Mouse (Mus musculus) thymus, adult 18-20 months (tissue): ENCODE data around the gene Ednra.

Source experiments
- DNase-seq, 2 experiments: peaks; one replicate each; pipeline ENCODE4 v3.0.0; 2022; ENCODE audit warnings: mixed read lengths in 2 of 2

The Ednra gene

DNA sequence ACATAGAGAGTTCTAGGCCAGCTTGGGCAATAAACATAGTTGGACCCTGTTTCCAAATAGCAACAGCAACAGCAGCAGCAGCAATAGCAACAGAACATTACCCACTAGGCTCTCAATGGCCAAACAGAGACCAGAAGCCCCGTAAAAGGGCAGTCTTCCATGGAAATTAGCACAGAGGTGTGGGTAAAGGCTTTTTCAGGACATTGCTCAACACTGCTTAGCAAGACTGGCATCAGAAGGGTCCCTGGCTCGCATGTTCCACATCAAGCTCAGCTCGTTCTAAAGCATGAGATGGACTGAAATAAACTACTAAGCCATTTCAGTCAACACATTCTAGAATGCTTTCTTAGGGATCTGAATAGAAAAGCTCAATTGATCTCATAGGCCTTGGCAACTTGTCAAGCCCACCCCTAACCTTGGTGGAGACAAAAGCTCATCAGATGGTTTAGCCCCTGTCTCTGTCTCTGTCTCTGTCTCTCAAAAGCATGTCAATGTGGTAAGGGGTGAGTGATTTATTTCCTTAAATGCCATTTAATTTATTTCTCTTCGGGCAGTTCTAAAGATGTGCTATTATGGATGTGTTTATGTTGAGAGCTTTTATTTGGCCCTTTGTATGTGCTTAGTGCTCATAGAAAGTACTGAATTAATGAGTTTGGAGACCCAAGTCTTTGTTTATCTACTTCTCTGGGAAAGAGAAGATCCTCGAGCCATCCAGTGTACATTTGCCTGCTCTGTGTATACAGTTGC, 84.0 kb downstream of the Ednra start:
- DNase-seq: no peak

- DNase-seq: no peak
Measured at GRCm38 (mm10) chr8:77637593-77637992, 86.7 kb downstream of the Ednra start.

GRCm38 (mm10) chr8:77634035-77634434, 90.2 kb downstream of the Ednra start:
- DNase-seq: no peak

DNA sequence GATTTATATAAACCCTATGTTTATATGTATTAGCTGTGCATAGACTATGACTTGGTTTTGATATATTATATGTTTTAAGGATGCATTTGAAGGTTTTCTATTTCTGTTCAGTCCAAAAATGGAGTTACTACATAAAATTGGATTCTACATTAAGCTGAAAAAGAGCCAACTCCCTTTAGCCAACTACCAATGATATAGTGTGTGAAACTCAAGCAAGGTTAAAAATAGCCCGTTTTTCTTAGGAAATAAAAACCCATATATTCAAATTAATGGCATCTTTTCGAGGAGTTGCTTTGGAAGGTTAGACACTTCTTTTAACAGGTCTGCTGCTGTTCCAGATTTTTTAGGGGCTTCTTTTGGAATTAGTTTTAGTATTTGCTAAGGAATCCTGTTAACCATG, 91.1 kb downstream of the Ednra start:
- DNase-seq: no peak

GRCm38 (mm10) chr8:77630691-77631090, 93.6 kb downstream of the Ednra start:
- DNase-seq: no peak

GRCm38 (mm10) chr8:77629858-77630537, 94.3 kb downstream of the Ednra start:
- DNase-seq: peak; percentile 23 to 26

DNA sequence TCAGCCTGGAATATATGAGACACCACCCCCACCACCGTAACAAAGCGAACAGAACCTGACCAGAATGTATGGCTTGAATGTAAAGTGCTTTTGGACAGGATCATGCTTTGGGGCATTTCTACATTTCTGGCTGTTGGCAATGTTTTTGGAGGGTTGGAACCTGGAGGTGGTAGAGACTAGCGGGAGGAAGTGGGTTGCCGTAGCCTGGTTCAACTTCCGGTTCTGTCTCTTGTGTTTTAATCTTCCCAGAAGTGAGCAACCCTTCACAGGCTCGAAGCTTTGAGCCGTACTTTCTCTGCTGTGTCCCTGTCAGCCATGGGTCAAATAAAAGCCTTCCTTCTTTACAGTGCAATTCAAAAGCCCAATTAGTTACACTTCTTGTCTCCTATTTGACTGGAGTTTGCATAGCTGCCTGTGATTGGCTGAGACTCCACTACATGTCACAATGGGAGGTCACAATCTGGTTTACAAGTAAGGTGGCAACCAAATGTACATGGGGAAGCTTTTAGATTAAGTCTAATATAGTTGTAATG, 100.5 kb downstream of the Ednra start:
- no peak for DNase-seq

GRCm38 (mm10) chr8:77617916-77618315, 106.3 kb downstream of the Ednra start:
- DNase-seq: no peak
